Mouse (Mus musculus) liver, postnatal 0 days (tissue): ENCODE results near the gene Hspb9. TPM values are rescaled to one million over a fixed set of nuclear protein-coding genes. Genes with fewer than 3 reads are reported as not detected.

ENCODE experiments used
- ATAC-seq: fragments of 200-750 bp; cut with Nextera tagmentation; 2 replicates; pipeline ENCODE4 v1.8.0; 2017; ENCODE audit warnings: mild to moderate bottlenecking, moderate library complexity
- DNase-seq: peaks from one replicate; pipeline ENCODE4 v3.0.0-alpha.2; 2016
- H3K27ac ChIP-seq: fragments of 300-500 bp; sonication (generic); 2 replicates; pipeline ENCODE4 v1.5.1; 2014; ENCODE audit warnings: antibody characterized with exemption, moderate library complexity, mild to moderate bottlenecking, low read depth
- H3K27me3 ChIP-seq: fragments of 300-500 bp; sonication (generic); 2 replicates; pipeline ENCODE4 v1.6.1; 2014; ENCODE audit warnings: low read length, control low read depth, mixed read lengths; ENCODE audit not compliant: insufficient read depth
- H3K36me3 ChIP-seq: fragments of 300-500 bp; sonication (generic); replicated peaks from 2 replicates; pipeline ENCODE4 v1.6.1; 2014; ENCODE audit warnings: mild to moderate bottlenecking, control low read depth, low read length, moderate library complexity, mixed read lengths; ENCODE audit not compliant: insufficient read depth
- H3K4me1 ChIP-seq: fragments of 300-500 bp; sonication (generic); 2 replicates; pipeline ENCODE4 v1.6.1; 2014; ENCODE audit warnings: antibody characterized with exemption, mild to moderate bottlenecking, control low read depth; ENCODE audit not compliant: insufficient read depth
- H3K4me2 ChIP-seq: fragments of 300-500 bp; sonication (generic); 2 replicates; pipeline ENCODE4 v1.6.1; 2014; ENCODE audit warnings: low read depth, mild to moderate bottlenecking, low read length, moderate library complexity, mixed read lengths
- H3K4me3 ChIP-seq: fragments of 300-500 bp; sonication (generic); 2 replicates; pipeline ENCODE4 v1.5.1; 2014; ENCODE audit warnings: low read depth, low read length
- H3K9ac ChIP-seq: fragments of 300-500 bp; sonication (generic); replicated peaks from 2 replicates; pipeline ENCODE4 v1.6.1; 2014; ENCODE audit warnings: mild to moderate bottlenecking, moderate library complexity
- H3K9me3 ChIP-seq: fragments of 300-500 bp; sonication (generic); 2 replicates; pipeline ENCODE4 v1.6.1; 2016; ENCODE audit warnings: mild to moderate bottlenecking, control low read depth, low read length, mixed read lengths
- CTCF ChIP-seq: sonication (generic); IDR thresholded peaks from 2 replicates; pipeline ENCODE4 v1.5.1; 2016; ENCODE audit warnings: antibody characterized with exemption, low read depth
- EP300 ChIP-seq: IDR thresholded peaks from 2 replicates; pipeline ENCODE4 v1.6.1; 2016; ENCODE audit warnings: antibody characterized with exemption, low read depth, mild to moderate bottlenecking
- WGBS: fragments of 180-500 bp; shearing (Covaris S2); extraction: QIAGEN DNeasy Blood & Tissue Kit; methylation state at CpG from one replicate; pipeline ENCODE4 v1.1.7; 2014; ENCODE audit not compliant: insufficient replicate concordance; 5-methylcytosine and 5-hydroxymethylcytosine counted together
- polyA plus RNA-seq: library from polyadenylated mRNA; unstranded; fragments of >200 nt; fragmentation: Nextera tagmentation; extraction: Ambion mirVana; gene quantifications from 2 replicates; pipeline ENCODE4 v1.2.1, GENCODE M21; 2015

Gene Hspb9
- polyA plus RNA-seq, 1 experiment from 2014 or later, result 0.35 TPM

GRCm38 (mm10) chr11:100721776-100722492 is 8.3 kb downstream of the Hspb9 start:
- peak; percentile 63 for ATAC-seq
- no peak for DNase-seq
- Histone ChIP-seq H3K4me1 (peaks cover 54% of the 10 kb centered on the region), H3K4me2 (peak overlapping the region; percentile 27), H3K4me3 (no peak overlapping the region), H3K27me3 (no peaks in the 10 kb centered on the region), H3K9ac (peak overlapping the region; percentile 2), H3K9me3 (no peaks in the 10 kb centered on the region), H3K36me3 (peaks cover 28% of the 10 kb centered on the region), H3K27ac (peak overlapping the region; percentile 64)
- TF ChIP-seq CTCF (no peak), EP300 (no peak)
- 25% methylated on average over 8 of the region's 8 CpGs for WGBS

DNA sequence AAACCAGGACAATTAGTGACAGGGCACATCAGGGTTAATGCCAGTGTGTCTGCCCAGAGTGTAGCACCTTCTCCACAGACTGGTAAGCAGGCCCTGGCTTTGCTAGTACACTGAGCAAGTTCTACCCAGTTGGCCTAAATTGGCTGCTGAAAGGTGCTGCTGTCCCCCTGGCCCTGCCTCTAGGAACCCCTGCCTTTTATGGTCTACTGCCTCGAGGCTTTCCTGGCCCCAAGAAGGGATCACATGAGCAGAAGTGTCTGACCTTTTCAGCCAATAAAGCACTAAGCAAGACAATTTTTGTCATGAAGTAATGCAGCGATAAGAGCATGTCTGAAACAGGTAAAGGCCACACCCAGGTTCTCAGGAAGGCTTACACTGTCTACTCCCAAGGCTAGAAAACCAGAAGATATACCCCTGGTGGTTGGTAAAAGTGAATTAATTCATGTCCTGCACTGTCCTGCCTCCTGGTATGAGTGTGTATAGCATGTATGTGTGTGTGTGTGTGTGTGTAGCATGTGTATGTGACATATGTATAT is 8.9 kb downstream of the Hspb9 start:
- H3K27me3 ChIP-seq, result no peaks in the 10 kb centered on the region
- H3K9me3 ChIP-seq, result no peaks in the 10 kb centered on the region
- H3K4me3 ChIP-seq, result no peak overlapping the region
- ATAC-seq (no peak), DNase-seq (no peak)
- H3K27ac ChIP-seq, result peak overlapping the region; percentile 64
- peaks cover 22% of the 10 kb centered on the region for H3K36me3 ChIP-seq
- H3K4me1 ChIP-seq, result peaks cover 59% of the 10 kb centered on the region
- TF ChIP-seq EP300, result no peak
- TF ChIP-seq CTCF, result no peak
- 37% methylated on average over 2 of the region's 2 CpGs for WGBS
- peak overlapping the region; percentile 27 for H3K4me2 ChIP-seq
- H3K9ac ChIP-seq, result no peak overlapping the region; the same call in 1 of the 2 replicates

GRCm38 (mm10) chr11:100724919-100725512 is 11.4 kb downstream of the Hspb9 start:
- H3K27me3 ChIP-seq, result no peaks in the 10 kb centered on the region
- H3K4me3 ChIP-seq, result no peak overlapping the region
- TF ChIP-seq CTCF (no peak), EP300 (no peak)
- H3K4me2 ChIP-seq, result peak overlapping the region; percentile 24; the same call in 1 of the 2 replicates
- ATAC-seq (peak; percentile 35), DNase-seq (no peak)
- H3K27ac ChIP-seq, result peak overlapping the region; percentile 72
- peaks cover 61% of the 10 kb centered on the region for H3K4me1 ChIP-seq
- 16% methylated on average over 5 of the region's 5 CpGs for WGBS
- no peaks in the 10 kb centered on the region for H3K9me3 ChIP-seq
- H3K9ac ChIP-seq, result peak overlapping the region; percentile 36; the same call in 1 of the 2 replicates
- peaks cover 3% of the 10 kb centered on the region for H3K36me3 ChIP-seq

DNA sequence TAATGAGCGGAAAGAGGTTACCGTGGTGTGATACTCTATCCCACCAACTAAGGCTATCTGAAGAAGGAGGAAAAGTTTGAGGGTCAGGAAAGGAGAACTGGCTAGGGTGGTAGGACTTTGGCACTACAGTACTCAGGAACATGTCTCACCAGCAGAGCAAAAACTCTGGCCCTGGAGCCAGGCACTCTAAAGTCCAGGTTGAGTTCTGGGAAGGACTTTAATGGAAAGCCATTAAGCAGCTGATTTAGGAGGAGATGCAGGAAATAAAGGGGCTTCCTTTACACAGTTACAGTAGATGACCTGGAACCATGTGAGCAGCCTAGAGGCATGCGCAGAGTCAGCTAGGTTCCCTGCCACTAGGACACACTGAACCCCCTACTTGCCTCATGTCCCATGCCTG is 13.6 kb downstream of the Hspb9 start:
- TF ChIP-seq CTCF, result no peak
- Histone ChIP-seq H3K4me1 (peaks cover 57% of the 10 kb centered on the region), H3K9me3 (no peaks in the 10 kb centered on the region), H3K9ac (no peak overlapping the region), H3K27ac (no peak overlapping the region), H3K4me3 (no peak overlapping the region), H3K27me3 (no peaks in the 10 kb centered on the region), H3K4me2 (no peak overlapping the region), H3K36me3 (peaks cover 5% of the 10 kb centered on the region)
- no peak for ATAC-seq
- DNase-seq, result no peak
- 95% methylated on average over 3 of the region's 3 CpGs for WGBS

- Histone ChIP-seq H3K4me2 (no peak overlapping the region), H3K4me1 (peaks cover 44% of the 10 kb centered on the region), H3K4me3 (no peak overlapping the region), H3K27ac (no peak overlapping the region), H3K9me3 (no peaks in the 10 kb centered on the region), H3K9ac (no peak overlapping the region), H3K36me3 (peaks cover 13% of the 10 kb centered on the region), H3K27me3 (no peaks in the 10 kb centered on the region)
- ATAC-seq (no peak), DNase-seq (no peak)
- 87% methylated on average over 6 of the region's 6 CpGs for WGBS
- no peak for TF ChIP-seq CTCF
- TF ChIP-seq EP300, result no peak
Observed at GRCm38 (mm10) chr11:100728601-100729000, 15.0 kb downstream of the Hspb9 start.

- ATAC-seq, result no peak
Observed at GRCm38 (mm10) chr11:100729976-100730375, 16.3 kb downstream of the Hspb9 start.

More at GRCm38 (mm10) chr11:100729976-100730375, 16.3 kb downstream of the Hspb9 start:
- Histone ChIP-seq H3K9me3 (no peaks in the 10 kb centered on the region), H3K4me2 (no peak overlapping the region), H3K36me3 (peaks cover 18% of the 10 kb centered on the region), H3K27ac (no peak overlapping the region), H3K4me1 (peaks cover 37% of the 10 kb centered on the region), H3K27me3 (no peaks in the 10 kb centered on the region), H3K9ac (no peak overlapping the region), H3K4me3 (no peak overlapping the region)
- no peak for DNase-seq
- TF ChIP-seq CTCF, result no peak
- TF ChIP-seq EP300, result no peak
- 35% methylated on average over 4 of the region's 4 CpGs for WGBS
